Mouse (Mus musculus) frontal cortex, adult (tissue): ENCODE measurements at regions not wholly inside any gene's neighbourhood (a gene's known extent, or its start where the extent isn't known, plus 50 kb on each side); places are given as distances from the start of the nearest gene placed in this dataset.

Experiments used
- ATAC-seq: cut with Nextera tagmentation; 2 replicates; pipeline ENCODE4 v1.9.2; 2017; ENCODE audit warnings: mild to moderate bottlenecking, moderate library complexity, mixed read lengths; ENCODE audit not compliant: low TSS enrichment

DNA sequence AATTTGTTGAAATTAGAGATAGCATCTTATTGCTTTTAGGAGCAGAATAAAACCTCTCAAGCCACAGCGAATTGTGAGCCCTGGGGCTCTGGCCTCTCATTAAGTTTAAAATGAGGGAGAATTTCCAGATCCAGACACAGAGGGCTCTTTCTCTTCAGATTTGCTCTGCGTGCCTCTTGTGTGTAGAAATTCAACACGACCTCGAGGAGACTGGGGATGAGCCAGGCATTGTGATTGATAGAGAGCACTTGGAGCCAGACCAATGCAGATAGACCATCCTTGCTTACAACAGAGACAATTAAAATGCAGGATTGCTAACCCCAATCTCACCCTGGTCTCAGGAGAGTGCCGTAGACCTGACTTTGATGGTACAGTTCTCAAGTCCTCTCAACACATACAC is 121.9 kb upstream of the Gas1 start:
- ATAC-seq, result no peak

DNA sequence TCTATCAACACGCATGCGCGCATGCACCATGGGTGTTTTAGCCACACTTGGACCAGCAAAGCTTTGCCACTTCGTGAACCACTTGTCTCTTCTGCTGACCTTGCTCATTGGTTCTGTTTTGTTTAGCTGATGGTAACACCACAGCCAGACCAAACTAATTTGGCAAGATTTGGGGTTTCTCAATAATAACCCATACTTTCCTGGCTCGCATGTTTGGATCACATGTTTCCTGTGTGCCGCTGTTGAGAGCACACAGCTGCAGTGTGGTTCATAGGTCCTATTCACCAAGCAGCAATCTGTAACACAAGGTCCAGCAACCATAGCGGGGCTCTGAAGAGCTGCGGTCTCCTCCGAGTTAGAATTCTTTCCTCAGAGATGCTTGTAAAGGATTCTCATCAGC is 126.4 kb upstream of the Gas1 start:
- ATAC-seq, result no peak

DNA sequence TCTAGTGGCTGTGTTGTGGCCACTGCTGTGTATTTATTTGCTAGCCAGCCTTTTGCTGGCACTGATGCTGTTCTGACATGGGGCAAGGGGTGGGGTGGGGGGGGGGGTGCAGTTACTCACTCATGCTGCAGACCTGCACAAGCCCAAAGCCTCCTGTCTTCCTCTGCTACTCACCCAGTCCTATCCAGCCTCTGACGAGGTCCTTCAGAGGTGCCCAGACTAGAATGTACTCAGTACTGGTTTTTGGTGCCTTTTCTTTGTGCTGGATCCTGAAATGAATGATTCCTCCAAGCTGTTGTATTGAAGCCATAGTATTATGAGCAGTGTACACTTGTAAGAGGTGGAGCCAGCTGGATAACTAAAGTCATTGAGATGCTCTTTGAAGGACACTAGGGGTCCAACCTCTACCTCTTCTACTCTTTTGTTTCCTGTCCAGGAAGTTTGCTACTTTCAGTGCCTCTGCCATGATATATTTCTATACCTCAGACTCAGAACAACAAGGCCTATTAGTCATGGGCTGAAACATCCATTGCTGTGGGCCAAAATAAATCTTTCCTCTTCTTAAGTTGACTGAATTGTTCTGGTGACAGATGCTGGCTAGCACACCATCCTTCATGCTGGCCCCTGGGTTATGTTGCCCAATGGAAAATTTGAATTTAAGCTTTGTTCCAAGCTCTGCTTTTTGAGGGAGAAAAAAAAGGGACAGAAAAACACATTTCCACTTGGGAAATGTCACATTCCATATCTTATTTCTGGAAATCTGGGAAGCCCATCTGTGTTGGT is 128.1 kb upstream of the Gas1 start:
- ATAC-seq, result peak; percentile 57

DNA sequence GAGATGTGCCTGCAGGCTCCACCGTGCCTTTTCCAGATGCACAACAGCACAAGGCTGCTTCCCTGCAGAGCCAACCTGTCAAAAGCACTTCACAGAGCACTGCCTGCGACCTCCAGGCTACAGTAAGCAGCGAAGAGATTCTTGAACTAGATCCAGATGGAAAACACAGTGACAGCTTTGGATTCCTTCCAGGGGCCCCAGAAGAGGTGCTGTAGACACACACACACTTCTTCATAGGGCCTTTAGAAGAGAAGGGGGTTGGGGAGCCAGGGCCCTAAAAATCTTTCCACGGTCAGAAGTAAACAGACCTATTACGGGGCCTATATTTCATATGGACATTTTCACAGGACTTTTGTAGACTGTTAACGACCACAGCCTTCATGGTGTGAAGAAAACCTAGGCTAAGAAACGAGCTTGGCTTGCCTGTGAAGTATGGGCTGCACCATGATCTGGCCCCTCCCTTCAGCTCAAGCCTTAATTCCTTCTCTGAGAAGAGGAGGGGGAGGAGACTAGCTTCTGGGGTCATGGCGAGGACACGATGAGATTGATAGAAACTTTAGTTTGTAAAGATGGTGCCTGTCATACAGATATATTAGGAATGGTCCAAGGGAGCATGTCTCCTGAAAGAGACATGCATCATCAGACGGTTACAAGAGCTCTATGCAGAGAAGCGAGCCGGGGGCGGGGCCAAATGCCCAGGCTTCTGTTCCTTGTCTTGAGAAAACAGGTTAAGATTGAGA is 131.1 kb upstream of the Gas1 start:
- no peak for ATAC-seq

DNA sequence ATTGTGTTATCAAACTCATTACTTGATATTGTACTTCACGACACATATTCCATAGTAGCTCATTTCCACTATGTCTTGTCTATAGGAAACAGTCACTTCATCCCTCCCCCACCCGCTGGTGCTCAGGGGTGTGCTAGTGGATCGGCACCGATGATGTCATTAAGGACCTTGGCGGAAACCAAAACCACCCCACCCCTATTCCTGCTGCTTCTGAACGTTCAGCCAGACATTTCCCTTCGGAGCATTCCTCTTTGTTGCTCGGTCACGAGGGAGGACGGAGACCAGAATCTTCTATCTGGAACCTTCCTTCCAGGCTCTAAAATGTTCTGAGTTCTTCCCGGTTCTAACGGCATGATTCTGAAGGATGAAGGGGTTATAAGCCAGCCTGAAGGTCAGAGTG is 132.3 kb upstream of the Gas1 start:
- no peak for ATAC-seq

DNA sequence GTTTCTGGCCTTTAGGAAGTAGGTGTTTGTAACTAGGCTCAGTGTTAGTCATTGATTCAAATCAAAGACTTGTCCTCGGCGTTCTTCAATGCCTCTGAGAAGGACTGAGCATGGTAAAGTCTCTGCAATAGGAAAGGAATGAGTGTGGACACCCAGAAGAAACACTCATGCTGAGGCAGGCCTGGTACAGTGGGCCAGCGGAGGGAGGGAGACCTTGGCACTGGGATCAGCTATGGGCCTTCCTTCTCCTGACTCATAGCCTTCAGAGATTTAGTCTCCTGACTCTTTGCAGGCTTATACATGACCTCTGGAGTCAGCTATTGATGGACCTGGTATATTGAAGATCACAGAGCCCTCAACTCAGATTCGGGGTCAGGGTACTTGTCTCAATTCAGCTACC is 132.8 kb upstream of the Gas1 start:
- no peak for ATAC-seq

DNA sequence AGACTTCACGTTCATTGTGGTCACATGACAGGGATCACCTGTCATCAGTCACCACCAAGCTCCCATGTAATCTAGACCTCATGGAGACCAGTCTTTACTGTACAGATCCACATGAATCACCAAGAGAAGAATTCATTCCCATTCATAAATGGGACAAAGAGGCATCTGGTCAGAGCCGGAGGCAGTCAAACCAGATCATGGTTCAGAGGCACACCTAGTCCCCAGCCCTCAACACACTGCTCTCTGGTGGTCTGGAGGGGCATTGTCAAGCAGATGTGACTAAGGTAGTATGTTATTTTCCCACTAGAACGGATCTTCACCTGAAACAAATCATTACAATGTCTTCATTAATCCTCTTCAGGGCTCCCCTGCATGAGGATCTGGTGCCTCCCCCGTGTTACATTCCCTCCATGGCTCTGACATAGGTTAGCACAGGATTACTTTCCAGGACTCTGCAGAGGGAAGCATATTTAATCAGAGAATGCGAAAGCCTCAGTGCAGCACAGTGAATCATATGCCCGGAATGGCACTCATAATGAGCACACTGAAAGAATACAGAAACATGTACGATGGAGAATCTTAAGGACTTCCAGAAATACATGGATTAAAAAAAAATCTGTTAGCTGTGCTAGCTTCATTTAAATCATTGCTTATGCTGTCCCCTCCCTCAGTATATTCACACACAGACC is 135.4 kb upstream of the Gas1 start:
- ATAC-seq, result peak; percentile 95

DNA sequence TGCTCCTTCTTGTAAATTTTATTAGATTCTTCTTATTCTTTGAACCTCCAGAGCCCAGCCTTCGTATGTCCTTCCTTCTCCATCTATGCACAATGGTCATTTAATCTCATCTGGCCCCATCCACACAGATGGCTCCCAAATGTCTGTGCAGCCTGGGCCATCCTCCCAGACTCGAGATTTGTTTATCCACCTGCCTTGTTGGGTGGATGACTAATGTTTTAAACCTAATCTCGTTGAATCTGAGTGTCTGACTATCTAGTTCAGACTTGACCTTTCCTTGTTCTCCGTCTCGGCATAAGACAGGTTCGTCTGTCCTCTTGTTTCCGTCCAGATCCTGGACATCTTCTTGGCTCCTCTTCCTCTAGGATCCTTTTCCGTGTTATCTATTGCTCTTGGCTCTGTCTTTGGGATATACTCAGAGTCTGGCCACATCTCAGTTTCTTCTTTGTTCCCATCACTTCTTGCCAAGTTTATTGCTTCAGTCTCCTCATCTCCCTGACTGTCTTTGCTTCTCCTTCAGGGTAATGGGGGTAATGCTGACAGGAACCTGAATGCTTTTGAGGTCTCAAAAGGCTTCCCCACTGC is 141.4 kb upstream of the Gas1 start:
- ATAC-seq, result no peak

DNA sequence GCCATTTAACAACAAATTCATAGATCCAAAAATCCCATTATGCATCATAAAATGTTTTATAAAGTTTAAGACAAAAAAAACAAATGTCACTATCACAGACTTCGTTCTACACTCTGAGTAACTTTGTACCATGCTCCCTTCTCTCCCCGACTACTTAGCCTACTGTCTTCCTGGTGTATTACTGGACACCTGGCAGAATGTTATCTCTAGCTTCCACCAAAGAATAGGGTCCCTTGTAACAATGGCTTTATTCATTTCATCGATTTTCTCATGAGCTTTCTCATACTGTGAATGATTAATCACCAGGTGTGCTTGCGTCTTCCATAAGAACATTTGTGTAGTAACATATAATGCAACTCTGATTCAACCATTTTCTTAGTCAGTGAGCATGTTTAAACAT is 142.1 kb upstream of the Gas1 start:
- no peak for ATAC-seq

DNA sequence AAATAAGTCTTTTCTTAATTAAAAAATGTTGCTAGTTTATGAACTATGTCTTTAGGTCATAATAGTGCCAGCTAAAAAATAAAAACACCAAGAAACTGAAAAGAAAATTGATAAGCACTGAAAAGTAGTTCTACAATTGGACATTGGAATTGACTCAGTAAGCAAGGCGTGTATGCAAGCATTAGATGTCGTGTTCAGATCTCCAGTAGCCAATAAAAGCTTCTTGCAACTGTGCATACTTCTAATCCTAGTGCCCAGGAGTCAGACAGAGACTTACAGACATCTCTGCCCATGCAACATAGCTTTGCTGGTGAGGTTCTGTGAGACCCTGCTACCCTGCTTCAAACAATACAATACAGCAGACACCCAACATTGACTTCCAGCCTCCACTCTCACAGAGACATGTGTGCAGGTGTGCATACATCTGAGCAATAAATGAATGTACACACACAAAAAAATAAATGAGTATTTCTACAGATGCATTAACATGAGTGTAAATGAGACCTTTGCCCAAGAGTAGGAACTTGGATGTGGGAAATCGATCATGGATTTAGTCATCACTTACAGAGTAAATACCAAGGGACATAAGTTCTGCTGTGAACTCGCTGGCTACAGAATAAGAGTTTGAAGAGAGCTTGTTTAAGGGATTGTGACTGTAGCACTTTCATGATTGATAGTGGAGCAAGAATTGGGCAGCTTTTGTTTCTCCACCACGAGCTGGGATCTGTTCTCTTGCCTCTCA is 142.9 kb upstream of the Gas1 start:
- no peak for ATAC-seq

DNA sequence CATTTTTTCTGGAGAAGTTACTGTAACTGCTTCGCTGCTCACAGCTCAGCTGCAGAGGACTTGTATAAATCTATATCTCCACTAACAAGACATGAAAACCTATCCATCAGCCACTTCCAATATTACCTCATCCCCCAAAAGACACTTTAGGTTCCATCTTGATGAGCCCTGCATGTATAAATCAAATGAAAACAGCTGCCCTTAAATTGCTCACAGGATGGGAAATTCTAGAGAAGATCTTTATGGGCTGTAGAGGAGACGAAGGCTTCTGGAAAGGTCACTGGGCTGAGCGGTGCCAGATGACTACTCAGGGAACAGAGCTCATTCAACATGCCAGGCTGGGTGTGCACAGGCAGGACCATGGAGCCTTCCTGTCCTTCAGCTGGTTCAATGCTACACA is 145.4 kb upstream of the Gas1 start:
- no peak for ATAC-seq

DNA sequence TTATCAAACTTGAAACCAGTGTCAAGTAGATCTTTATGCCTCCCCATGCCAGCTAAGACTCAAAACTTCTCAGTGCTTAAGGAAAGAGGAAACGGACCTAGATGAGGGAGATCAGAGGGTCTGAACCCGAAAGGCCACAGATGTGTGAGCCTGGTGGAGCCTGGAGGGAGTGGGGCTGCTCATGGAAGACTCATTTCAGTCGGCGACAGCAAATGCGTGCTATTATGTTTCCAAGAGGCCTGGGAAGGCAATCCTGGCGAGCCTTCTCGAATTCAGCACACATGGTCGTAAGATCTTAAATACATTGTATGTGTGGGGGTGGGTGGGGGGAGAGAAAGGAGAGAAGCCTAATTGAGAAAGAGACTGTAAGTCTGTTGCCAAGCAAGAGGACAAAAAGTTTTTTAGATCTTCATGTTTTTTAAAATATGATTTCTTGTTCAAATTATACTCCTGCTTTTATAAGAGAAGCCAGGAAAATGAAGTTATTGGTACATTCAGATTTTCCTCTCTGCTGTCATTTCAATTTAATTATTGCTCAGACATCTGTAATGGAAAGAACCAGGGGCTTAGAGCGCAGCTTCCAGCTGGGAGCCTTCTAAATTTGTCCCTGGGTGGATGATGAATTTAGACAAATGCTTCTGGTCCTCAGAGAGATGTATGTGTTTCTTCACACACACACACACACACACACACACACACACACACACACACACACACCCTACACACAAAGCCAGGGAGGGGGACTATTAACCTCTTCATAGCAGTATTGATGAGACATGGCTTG is 153.5 kb upstream of the Gas1 start:
- ATAC-seq, result peak; percentile 70

DNA sequence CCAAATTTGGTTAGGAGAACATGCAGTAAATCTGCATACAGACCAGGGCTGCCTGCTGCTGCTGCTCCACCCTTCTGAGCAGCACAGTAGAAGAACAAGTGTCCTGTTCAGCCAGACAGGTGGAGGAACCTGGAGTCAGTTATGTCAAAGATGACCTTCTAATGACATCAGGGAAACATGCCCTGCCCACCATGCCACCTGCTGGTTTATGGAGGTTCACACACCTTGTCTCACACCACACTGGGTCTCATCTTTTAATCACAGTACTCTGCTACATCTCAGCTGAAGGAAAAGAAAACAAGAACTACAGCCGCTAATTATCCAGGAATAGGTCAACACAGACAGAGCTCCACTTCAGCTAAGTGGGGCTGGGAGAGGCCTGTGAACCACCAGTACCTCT is 159.0 kb upstream of the Gas1 start:
- no peak for ATAC-seq

DNA sequence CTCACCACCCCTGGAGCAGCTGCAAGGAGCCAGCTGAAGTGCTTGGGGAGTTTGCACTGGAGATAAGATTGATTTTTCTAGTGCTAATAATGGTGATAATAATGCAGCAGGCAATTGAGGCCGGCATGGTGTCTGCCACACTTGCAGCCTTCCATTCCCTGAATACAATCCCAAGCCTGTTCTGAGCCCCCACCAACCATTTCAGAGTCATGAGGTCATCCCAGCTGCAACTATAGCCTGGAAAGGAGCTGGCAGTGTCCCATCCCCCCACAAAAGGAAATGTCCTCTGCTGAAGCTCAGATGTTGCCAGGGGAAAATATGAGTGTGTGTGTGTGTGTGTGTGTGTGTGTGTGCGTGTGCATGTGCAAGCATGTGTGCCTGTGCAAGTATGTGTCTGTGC is 160.2 kb upstream of the Gas1 start:
- ATAC-seq, result peak; percentile 60; the same call in 1 of the 2 replicates

DNA sequence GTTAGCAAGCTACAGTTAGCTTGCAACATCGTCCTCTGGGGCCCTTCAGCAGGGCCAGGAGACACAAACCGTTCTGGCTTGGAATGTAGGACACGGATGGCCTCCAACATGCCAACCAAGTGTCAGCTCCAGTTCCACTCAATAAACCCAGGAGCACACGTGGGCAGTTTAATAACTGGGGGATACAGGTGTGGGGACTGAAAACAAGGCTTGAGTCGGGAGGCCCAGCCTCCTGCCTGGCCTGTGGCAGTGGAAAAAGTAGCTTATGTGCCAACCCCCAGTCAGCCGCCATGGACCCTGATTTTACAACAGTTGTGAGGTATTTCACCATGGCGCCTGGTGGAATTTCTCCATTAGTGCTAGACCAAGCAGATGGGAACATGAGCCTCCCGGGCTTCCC is 160.9 kb upstream of the Gas1 start:
- ATAC-seq, result no peak

DNA sequence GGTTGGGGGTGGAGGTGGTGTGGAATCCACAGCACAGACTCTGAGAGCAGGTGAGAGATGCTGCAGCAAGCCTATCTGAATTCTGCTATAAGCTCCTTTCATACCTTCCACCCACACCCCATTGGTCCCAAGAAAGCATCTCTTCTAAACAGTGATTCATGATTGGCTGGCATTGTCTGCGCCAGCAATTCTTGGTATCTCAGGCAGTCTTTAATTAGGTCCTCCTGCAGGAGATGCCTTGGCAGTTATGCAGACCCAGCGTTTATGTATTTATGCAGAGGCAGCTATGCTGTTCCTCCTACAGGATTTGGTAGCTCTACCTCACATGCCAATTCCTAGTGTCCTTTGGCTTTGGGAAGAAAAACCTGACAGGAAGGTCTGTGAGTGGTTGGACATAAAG is 162.9 kb upstream of the Gas1 start:
- ATAC-seq, result peak; percentile 55; the same call in 1 of the 2 replicates

DNA sequence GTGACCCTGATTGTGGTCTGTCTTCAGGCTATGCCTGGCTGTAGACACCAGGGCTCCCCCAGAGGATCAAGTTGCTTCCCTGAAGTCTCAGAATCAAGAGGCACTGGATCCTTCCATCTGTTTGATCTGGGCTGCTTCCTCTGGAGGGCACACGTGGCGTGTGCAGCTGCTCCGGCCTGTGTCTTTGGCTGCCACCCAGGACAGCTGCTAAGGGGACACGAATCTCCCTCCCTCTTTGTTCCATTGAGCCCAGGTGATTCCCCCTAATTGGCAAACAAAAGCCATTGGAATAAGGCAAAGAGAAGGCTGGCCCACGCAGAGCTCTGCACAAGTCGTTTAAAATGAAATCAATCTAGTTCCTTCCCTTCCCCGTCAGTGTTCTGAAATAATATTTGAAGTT is 170.7 kb upstream of the Gas1 start:
- ATAC-seq, result no peak

DNA sequence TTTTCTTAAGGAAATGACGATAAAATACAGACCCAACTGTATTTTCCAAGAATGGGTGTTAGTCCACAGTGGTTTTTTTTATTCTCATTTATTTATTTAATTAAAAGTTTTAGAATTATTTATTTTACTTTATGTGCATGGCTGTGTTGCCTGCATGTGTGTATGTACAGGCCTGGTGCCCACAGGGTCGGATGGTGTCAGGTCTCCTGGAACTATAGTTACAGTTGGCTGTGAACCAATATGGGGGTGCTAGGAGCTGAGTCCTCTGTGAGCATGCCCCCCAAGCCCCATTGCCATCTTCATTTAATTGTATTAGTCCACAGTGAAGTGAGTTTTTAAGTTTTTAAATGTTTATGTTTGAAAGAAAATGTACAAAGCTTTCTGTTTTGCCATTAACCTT is 171.3 kb upstream of the Gas1 start:
- no peak for ATAC-seq

DNA sequence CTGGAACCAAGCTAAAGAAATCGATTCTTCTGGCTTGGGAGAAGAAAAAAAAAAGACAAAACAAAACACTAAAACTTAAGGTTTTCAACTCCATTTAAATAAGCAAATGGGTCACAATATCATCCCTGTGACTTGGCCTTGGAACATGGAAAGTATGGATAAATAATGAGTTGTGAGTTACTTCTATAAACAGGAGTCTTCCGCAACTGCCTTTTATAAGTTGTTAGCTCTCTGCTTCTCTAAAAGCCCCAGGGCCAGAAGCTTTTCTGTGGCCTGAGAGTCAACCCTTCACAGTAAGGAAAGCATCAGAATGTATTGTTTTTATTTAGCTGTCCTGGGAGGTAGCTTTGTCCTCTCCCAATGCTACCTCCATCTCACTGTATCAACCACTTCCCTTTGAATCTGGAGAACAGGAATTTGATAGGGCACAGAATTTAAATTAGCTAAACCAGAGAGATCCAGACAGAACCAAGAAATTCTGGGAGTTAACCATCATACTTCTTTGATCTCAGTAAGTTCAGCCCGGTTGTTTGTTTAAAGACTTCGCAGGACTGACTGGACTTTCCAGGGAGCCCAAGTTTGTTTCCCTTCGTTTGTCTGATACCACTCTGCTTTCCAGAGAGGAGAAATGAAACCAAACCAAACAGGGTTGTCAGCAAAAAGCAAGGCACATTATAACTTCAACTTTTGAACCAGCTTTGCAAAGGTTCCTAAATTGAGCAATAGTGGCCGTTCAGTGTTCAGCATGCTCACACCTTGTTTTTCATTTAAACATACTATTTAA is 178.7 kb upstream of the Gas1 start:
- ATAC-seq, result no peak

DNA sequence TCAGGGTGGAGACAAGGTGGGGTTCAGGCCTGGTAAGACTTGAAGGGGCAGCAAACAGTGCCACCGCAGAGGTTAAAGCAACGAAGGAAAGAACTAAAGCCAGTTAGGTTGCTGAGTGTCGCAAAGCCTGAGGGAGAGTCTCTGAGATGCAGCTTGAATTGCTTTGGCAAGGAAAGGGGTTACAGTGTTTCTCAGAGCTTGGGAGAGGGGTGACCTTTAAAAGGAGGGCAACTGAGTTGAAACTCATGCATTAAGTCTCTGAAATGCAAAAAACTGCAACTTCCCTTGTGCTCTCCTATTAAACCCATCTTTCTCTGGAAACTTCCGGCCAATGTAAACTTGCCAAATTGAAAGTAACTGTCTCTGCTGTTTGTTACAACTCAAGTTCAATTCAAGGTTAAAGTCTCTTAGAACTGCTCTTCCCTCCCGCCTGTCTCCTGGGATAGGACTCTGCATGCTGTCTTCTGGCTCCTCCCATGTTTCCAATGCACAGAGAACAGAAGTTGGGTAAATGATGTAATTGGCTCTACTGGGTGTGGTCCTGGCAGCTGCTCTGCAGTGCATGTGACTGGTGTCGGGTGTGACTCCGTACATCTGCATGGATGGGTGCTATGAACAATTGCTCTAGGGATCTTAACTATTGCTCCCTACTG is 181.4 kb upstream of the Gas1 start:
- no peak for ATAC-seq
